Mouse (Mus musculus) natural killer cell, adult 2 months (primary cell): ENCODE results near the gene Atp2b1.
"Not testable (repeated sequence)": the region's sequence is repeated elsewhere in the genome, so short reads cannot be mapped to it uniquely, and the experiment has no call there.

Source experiments
- DNase-seq, 2 experiments: peaks; one replicate each; pipeline ENCODE4 v3.0.0; 2022; ENCODE audit warnings: low spot score in 2 of 2

Gene Atp2b1

DNA sequence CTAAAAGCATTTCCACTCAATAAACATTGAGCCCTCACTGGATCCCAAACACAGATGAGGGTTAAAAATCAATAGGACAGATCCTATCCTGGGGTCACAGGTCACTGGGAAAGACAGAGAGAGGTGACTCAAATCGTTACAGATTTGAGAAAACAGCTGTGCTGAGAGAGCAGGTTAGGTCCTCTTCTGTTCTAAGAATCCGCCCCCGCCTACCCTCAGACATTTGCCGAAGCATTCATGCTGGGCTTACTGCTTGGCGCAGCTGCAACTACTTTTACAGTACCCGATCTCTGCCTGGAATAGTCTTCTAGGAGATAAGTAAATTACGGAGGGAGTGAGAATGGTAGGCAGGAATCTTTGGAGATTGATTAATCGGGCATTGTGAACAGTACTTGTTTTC, 47.9 kb downstream of the Atp2b1 start:
- DNase-seq, result no peak

DNA sequence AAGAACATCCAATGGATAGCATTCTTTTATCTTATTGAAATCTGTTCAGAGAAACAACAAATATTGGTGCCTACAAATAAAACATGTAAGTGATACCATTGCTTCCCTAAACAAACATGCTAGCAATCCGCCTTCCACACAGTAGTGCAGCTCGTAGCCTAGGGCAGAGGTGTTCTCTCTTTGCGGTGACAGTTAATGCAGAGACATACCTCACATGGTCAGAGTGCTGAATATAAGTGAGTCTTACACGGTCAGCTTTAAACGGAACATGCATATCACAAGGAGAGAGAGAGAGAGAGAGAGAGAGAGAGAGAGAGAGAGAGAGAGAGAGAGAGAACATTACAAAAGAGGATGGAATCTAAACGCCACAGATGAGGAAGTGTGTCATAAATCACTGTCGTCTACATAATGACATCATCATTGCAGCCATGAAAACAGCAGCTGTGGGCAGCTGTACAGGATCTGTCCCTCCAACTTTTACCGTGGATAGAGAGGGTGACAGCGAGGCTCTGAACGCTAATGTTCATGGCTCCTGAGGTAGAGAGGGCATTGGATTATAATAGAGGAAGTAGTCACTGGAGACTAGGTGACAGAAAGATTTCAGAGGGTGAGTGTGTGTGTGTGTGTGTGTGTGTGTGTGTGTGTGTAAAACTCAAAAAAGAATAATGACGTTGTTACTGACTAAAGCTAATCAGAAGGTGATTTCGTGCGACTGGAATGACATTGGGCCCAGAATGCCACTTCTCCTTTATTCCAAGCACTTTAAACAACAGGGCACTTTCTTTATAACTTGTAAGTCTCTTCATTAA, 52.4 kb downstream of the Atp2b1 start:
- DNase-seq, result no peak

DNA sequence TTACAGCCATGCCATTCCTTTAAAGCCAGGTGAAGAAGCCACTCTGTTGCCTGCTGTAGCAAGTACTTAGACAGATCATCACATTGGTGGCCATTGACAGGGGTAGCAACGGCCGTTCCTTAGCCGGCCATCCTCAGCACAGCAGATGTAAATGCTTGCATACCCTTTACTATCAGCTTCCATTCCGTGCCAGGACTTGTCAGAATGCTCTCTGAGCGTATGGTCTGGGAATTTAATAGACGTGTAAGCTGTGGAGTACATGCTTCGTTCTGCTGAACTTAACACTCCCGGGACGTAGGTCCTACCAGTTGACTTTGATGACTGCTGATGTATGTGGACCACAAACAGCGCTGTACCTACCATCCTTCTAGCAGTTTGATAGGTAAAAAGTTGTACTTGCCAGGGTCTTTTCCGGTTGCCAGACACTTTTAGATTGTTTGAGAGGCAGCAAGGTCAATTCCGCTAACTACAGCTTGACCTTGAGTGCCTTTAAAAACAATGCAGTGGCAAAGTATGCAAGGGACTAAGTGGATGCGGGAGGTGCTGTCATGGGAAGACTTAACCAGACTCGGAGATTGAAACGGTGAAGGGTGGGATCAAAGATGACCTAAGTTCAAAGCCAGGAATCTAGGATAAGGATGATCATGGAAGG, 53.2 kb downstream of the Atp2b1 start:
- no peak for DNase-seq

DNA sequence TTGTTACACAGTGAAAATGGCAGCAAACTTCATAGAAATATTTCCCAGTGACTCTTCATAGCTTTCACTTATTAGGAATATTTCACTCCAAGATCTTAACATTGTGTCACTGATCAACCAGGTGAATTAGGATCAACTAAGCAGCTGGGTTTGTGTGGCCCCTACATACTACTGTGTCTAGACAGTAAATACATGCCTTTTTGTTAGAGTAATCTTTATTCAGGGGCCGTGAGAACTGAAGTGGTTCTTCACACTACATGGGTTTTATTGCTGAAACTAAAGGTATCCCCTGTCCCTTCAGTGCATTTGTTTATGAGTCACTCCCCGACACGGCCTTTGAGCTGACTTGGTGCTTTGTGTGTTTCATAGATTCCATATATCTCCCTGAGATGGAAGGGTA, 56.7 kb downstream of the Atp2b1 start:
- no peak for DNase-seq

DNA sequence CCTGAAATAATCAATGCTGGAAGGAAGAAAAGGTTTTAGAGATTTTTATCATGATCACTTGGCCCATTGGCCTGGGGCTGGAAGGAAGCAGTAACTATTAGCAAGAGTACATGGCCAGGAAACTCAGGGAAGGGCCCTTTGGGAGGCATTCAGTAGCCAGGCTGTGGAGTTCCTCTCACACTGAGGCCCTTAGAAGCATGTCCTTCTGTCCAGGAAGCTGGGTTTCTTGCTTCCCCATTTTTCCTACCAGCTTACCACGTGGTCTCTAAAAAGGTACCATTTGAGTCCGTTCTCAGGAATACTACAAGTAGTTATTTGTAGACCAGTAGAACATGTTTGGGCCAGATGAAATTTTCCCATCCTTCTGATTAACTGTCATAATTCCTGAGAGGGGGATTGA, 58.2 kb downstream of the Atp2b1 start:
- DNase-seq, result no peak

DNA sequence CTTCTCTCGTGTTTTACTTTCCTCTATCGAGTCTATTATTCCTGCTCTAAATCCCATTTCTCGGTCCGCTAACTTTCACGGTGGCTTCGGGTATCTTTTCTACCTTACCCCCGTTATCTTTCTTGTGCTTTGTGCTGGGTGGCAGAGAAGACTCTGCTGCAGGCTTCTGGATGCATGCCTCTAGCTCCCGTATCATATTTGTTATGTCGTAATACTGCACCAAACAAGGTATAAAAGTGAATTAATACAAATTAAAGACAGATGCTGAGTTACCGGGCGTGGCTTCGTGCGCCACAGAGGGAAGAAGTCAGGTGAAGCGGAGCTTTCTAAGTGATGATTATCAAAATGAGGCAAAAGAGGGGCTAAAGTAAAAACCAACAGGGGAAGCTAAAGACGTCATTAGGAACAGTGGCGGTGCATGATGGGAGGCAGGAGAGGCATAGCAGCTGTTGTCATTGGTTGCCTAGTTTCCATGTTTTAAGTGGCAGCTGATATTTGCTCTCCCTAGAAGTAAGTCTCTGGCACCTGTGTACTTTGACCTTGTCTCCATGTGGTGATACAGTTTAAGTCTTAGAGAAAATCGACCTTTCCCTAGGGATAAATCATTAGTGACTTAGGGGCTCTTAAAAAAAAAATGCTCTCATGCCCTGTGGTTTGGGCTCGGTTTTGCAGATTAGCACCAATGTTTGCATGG, 58.9 kb downstream of the Atp2b1 start:
- no peak for DNase-seq

DNA sequence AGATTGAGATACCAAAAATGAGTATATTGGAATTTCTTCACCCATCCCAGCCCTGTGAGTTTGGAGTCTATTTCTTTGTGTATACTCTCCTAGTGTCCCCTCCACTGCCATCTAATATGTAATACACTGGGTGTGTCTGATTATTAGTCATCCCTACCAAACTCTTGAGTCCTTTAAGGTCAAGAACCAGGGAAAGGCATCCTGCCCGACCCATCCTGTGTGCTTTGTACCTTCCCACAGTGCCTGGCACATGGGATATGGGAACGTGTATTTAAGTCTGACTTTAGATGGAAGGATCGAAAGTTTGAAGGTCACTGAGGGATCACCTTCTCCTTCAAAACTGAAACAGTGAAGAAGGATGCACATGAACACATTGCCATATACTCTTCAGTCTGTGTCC, 60.4 kb downstream of the Atp2b1 start:
- no peak for DNase-seq

DNA sequence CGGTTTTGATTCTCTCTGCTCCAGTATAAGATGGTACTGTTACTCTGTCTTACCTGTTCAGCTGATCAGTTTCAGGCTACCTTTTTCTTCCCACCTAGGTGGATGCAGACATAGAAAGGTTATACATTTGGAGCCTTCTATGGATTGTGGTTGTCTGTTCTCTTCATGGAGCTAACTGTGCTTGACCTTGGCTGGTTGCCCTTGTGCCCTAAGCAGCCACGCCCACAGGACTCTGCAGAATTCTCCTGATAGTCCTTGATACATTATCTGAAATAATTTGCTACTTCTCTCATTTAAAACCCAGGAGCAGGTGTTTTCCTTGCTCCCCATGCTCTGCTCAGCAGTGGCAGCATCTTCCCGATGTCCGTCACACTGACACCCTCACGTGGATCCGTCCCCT, 61.4 kb downstream of the Atp2b1 start:
- no peak for DNase-seq

DNA sequence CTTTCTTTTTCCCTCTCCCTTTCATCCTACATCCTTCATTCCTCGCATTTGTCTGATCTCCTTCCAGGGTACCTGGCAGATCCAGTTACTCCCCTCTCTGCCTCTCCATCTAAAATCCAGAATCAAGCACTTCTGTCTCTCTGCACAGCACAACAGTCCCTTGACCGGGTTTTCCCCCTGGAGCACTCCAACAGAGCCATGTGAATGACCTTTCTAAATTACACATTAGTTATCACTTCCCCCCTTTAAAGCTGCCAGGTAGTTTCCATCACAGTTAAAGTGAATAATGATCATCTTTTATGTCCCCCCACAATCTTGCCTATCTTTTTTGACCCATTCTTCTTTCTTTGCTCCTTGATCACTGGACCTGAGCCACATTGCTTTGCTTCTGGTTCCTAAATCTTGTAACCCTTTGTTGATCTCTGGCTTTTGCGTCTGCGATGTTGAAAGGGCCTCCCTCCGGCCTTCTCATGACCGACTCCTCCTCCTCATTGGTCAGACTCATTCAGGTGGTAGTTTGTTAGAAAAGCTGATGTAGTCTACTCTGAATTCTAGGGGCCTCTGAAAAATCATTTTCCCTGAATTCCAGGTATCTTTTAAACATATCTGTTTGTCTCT, 62.8 kb downstream of the Atp2b1 start:
- no peak for DNase-seq

DNA sequence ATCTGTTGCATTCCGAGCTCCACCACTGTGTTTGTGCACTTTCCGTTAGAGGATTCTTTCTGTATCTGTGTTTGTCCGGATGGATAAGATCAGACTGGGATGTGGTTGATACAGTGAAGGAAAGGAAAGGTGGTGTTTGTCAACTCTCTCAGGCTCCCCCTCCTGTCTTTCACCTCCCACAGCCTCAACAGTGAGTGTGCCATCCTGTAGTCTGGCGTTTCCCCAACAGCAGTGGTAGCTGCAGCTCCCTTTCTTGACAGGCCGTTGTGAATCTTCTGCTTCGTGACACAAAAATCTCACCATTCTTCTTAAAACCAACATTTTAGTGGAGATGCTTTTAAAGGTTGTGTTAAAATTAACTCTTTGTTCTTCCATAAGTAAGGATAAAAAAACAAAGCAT, 64.6 kb downstream of the Atp2b1 start:
- DNase-seq, result no peak

DNA sequence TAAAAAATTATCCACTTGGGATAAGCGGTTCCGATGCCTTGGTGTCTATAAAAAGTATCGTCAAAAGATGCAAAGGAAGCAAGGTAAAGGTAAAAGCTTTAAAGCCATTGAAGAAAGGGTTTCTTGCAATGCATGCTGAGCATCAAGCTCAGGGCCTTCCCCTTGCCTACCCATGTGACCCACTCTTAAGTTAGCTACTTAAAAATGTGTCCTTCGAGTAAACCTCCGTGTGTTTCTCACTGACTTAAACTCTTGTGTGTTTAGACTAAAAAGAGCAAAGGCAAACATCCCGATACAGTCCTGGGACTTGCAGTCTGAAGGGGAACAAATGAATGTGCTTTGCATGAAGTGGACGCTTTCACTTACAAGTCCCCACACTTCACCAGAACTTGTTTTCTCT, 65.1 kb downstream of the Atp2b1 start:
- no peak for DNase-seq

DNA sequence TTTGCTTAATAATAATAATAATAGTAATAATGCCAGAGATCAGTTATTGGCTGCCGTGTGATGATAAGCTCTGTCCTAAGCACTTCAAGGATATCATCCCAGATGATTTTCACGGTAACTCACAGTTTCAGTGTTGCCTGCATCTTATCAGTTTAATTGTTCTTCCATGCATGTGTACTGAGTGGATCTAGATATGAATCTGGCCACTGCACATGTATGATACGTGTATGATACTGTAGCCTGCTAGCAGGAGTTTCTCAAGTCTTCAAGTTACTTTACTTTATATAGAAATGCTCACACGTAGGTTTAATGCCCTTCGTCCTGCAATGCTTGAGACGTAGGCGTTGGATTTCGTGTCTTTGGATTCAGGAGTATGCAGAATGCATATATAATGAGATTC, 65.7 kb downstream of the Atp2b1 start:
- DNase-seq, result no peak

DNA sequence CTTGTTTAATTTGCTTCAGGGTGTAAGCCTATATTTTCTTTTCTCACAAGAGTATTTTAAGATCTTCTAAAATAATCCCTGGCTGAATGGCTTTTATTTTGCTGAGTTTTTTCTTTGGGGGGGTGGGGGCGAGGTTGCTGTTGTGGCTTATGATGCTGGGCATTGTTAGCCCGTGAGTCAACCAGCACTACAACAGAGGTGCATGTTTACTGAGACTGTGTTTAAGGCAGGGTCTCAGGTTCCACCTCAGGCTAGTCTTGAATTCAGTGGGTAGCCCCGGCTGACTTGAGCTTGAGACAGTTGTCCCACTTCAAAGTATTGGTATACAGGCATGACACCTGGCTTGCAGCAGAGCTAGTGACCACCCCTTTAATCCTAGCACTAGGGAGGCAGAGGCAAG, 77.8 kb downstream of the Atp2b1 start:
- DNase-seq, result no peak

DNA sequence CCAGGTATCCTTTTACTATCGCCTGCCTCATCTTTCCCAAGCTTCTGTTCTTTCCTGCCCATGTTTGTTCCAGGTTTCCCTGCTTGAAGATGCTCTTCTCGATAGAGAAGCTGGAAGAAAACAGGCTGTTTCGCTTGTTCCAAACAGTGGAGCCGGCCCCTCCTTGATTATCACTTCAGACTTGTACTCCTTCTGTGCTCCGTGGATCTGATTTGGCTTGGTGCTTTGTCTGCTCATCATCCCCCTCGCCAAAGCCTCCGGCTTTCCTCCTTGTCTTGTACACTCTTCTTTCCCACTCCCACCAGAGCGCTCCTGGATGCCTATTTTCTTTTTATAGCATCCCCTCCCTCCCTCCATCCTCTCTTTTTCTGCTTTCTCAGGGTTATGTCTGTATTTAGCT, 79.0 kb downstream of the Atp2b1 start:
- no peak for DNase-seq

DNA sequence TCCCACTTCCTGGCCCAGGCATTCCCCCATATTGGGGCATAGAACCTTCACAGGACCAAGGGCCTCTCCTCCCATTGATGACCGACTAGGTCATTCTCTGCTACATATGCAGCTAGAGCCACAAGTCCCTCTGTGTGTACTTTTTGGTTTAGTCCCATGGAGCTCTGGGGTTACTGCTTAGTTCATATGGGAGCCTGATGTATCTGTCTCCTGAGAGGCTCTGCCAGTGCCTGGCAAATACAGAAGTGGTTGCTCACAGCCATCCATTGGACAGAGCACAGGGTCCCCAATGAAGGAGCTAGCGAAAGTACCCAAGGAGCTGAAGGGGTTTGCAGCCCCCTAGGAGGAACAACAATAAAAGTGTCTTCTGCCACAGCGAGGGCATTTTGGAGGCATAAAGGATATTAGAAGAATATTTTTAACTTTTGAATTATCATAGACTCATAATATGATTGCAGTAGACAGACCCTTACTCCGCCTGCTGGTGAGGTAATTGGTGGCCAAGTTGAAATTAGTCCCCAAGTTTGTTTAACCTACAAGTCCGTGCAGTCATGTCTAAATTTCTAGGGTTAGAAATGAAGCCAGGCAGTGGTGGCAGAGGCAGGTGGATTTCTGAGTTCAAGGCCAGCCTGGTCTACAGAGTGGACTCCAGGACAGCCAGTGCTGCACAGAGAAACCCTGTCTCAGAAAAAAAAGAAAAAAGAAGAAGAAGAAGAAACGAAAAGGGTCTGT, 81.0 kb downstream of the Atp2b1 start:
- DNase-seq, result not testable (repeated sequence)

DNA sequence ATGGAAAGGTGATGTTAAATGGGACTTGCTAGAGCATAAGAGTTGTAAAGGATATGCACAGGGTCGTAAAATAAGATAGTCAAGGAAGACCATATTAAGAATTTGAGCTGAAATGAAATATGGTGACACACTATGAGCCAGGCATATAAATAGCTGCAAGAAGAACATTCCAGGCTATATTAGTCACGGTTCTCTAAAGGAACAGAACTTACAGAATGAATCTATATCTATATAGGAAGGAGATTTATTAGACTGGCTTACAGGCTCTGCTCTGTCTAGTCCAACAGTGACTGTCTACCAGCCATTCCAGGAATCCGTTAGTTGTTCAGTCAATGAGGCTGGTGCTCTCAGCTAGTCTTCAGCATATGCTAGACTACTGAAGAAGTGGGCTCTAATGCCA, 90.7 kb downstream of the Atp2b1 start:
- no peak for DNase-seq

DNA sequence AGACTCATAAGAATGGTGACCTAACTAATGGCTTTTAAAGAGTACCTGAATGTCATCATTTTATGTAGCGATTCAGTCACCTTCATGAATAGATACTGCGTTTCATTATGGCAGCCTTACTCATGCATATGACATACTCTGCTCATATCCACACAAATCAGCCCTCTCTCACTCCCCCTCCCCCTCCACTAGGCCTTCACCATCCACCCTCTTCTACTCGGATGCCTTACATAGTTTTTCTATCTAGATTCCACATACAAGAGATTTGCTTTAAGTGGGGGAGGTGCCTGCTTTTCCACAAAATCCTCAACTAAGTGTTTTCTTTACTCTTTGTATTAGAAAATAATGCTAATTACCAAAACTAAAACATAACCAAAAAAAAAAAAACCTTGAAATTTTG, 96.9 kb downstream of the Atp2b1 start:
- DNase-seq, result no peak

DNA sequence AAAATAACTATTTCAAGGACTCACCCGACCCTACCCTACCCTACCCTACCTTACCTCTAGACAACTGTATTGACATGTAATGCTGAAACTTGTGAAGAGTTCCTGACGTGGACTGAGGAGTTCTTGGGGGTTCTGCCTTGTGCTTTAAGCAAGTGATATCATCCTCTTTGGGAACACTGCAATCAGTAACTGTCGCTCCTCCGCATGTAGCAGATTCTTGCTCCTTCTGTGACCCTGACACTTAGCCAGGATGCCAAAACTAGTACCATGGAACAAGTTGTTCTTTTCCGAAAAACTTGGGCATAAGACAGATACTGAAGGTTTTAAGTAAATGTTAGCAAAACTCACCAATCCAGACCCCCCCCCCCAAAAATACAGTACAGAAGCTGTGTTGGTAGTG, 97.9 kb downstream of the Atp2b1 start:
- DNase-seq, result no peak

DNA sequence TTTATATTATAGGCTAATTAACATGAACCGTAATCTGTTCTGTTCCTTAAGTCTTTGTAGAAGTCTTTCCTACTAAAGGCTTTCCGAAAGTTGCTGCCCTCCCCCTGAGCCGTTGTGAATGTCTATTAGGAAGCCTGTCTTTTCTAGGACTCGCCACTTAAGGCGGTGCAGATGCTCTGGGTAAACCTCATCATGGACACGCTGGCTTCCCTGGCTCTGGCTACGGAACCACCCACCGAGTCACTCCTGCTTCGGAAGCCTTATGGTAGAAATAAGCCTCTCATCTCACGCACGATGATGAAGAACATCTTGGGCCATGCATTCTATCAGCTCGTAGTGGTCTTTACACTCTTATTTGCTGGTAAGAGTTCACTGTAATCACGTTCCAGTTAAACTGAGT, 100.5 kb downstream of the Atp2b1 start:
- DNase-seq, result no peak

DNA sequence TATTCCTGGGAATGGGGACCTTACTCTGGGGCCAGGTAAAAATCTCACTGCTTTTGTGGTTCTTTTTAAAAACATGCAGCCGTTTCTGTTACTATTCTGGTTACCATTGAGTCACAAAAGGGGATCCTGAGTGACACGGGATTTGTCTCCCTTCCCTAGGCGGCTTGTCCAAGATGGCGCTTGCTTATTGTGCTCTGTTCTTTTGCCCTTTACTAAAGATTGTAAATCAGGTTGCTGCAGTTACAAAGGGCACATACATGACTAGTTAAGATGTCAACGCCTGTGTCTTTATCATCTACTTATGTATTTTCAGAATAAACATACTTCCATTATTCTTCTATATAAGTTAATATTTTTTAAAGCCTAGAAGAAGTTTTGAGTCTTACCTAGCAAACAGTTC, 102.8 kb downstream of the Atp2b1 start:
- no peak for DNase-seq

DNA sequence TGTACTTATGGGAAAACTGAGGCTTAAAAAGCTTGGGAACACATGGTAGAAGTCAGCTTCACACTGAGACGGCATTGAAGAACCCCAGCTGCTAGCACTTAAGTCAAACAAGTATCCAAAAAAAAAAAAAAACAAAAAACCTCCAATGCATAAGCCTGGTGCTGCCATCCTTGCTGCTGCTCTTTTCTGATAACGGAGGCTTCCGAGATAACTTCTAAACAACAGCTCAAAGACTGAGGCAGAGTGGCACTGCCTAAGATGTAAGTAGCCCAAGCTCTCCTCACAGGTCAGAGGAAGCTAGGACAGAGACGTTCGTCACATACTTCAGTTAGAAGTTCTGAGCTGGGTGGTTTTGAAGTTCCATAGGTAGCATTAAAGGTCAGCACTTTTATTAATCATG, 113.3 kb downstream of the Atp2b1 start:
- no peak for DNase-seq

DNA sequence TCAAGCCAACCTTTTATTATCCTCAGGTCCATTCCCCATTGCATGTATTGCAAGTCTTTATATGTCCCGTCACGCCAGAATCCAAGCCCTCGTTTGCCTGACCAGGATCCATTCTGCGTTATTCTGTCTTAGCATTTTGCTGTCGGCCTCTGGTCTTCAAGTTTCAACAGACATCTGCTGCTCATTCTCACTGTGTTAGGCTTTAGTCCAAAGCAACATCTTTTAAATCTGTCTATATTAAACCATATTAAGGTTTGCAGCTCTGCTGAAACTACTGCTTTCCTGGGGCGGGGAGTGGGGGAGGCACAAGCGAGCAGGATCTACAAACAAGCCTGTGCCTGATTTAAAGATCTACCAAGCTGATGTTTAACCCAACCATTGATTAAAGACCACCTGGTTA, 115.6 kb downstream of the Atp2b1 start:
- no peak for DNase-seq
